Mouse (Mus musculus) C2C12 (cell line): Measurements from ENCODE around the gene Vmn1r220. TPM values are rescaled to one million over a fixed set of nuclear protein-coding genes. Genes with fewer than 3 reads are reported as not detected.
"Not testable (repeated sequence)": the region's sequence is repeated elsewhere in the genome, so short reads cannot be mapped to it uniquely, and the experiment has no call there.

ENCODE experiments used
- H3K27me3 ChIP-seq: one replicate; pipeline ENCODE4 v1.6.1; 2011; ENCODE audit not compliant: control insufficient read depth, insufficient read depth, insufficient read length
- H3K36me3 ChIP-seq: one replicate; pipeline ENCODE4 v1.6.1; 2011; ENCODE audit not compliant: control insufficient read depth, insufficient read depth
- H3K4me3 ChIP-seq: one replicate; pipeline ENCODE4 v1.5.1; 2011; ENCODE audit warnings: mild to moderate bottlenecking, control low read depth; ENCODE audit not compliant: poor library complexity, insufficient read depth, severe bottlenecking
- H3K79me2 ChIP-seq: one replicate; pipeline ENCODE4 v1.6.1; 2011; ENCODE audit not compliant: control insufficient read depth, insufficient read depth
- H3K79me3 ChIP-seq: one replicate; pipeline ENCODE4 v1.6.1; 2011; ENCODE audit warnings: low read depth, control low read depth
- H3ac ChIP-seq: one replicate; pipeline ENCODE3; 2011; ENCODE audit warnings: low read depth; ENCODE audit not compliant: control insufficient read depth, insufficient read length
- CEBPB ChIP-seq: IDR thresholded peaks from one replicate; pipeline ENCODE4 v1.6.1; 2011; ENCODE audit warnings: low read depth, mild to moderate bottlenecking, control low read depth, moderate library complexity
- CTCF ChIP-seq: IDR thresholded peaks from one replicate; pipeline ENCODE4 v1.5.1; 2011; ENCODE audit not compliant: control insufficient read depth, insufficient read depth, insufficient read length
- FOSL1 ChIP-seq: IDR thresholded peaks from one replicate; pipeline ENCODE4 v1.8.0; 2011; ENCODE audit warnings: mild to moderate bottlenecking, low read length; ENCODE audit not compliant: poor library complexity, insufficient read depth, severe bottlenecking
- MAX ChIP-seq: IDR thresholded peaks from one replicate; pipeline ENCODE4 v1.6.1; 2011; ENCODE audit warnings: mild to moderate bottlenecking, control low read depth
- MYOD1 ChIP-seq: IDR thresholded peaks from one replicate; pipeline ENCODE4 v1.6.1; 2011; ENCODE audit warnings: low read depth; ENCODE audit not compliant: control insufficient read depth, insufficient read length
- MYOG ChIP-seq: IDR thresholded peaks from one replicate; pipeline ENCODE4 v1.6.1; 2011; ENCODE audit not compliant: control insufficient read depth, insufficient read length; ENCODE audit errors: extremely low read depth
- USF1 ChIP-seq: IDR thresholded peaks from one replicate; pipeline ENCODE4 v1.6.1; 2011; ENCODE audit warnings: low read depth, mild to moderate bottlenecking, control low read depth, moderate library complexity
- long read RNA-seq, 2 experiments: library from polyadenylated mRNA; unstranded; transcript quantifications; one replicate each; pipeline ENCODE4 v2.0.0; 2019 to 2020
- polyA plus RNA-seq: library from polyadenylated mRNA; unstranded; fragments of >200 nt; fragmentation: generic; extraction: Trizol; gene quantifications from one replicate; pipeline ENCODE4 v1.2.1, GENCODE M21; 2012; ENCODE audit warnings: missing spikeins

Vmn1r220 gene
- not detected for polyA plus RNA-seq
- long read RNA-seq, experiment 1, result 0 reads
- long read RNA-seq, experiment 2, result 0 reads

DNA sequence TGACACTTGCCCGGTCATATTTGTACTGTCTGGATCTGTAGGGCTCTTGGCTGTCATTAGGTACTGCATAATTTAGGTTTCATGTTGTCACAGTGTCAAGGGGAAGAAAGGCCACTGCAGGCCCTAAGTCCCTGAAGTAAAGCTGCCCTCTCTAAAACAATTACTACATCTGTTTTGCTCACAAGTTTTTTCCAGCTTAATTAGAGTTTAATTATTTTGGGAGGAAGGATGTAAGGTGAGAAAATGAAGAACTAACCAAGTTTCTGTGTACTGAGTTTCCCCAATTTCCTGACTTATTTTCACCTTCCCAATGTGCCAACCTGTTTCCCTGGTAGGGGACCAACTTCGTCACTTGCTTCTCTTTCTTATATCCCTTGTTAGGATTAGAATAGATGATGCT lies at the start of gene Vmn1r220:
Vmn1r220 (minus strand) TSS at position 101 of the 400 bp plus-strand sequence.
- Histone ChIP-seq H3ac (no peak within 1 kb of the TSS), H3K4me3 (no peak within 1 kb of the TSS), H3K79me2 (no peaks in the 10 kb centered on the region), H3K27me3 (no peaks in the 10 kb centered on the region), H3K36me3 (no peaks in the 10 kb centered on the region), H3K79me3 (no peaks in the 10 kb centered on the region)
- no peak for TF ChIP-seq CEBPB
- no peak for TF ChIP-seq MYOG

DNA sequence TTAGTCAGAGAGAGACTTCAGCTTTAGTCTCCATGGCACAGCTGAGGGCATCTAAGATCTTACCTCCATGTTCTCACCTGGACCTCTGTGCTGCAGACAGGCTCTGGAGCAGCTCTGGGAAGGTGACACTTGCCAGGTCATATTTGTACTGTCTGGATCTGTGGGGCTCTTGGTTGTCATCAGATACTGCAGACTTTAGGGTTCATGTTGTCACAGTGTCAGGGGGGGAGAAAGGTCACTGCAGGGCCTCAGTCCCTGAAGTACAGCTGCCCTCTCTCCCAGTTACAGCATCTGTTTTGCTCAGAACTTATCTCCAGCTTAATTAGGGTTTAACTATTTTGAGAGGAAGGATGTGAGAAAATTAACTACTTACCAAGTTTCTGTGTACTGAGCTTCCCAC lies 48.1 kb upstream of the Vmn1r220 start, which contains the start of gene Vmn1r222:
Vmn1r222 (minus strand) TSS at position 101 of the 400 bp plus-strand sequence.
- H3K27me3 ChIP-seq, H3K36me3 ChIP-seq, H3K79me3 ChIP-seq, H3K4me3 ChIP-seq, H3ac ChIP-seq, H3K79me2 ChIP-seq: not testable (repeated sequence)

GRCm38 (mm10) chr13:23213827-23214226 lies 26.1 kb upstream of the Vmn1r220 start, which contains the start of gene Vmn1r221:
Gene Vmn1r221 (plus strand): TSS chr13:23214127.
- not testable (repeated sequence) for H3K27me3 ChIP-seq, H3K79me3 ChIP-seq, H3K4me3 ChIP-seq, H3K36me3 ChIP-seq, H3ac ChIP-seq, H3K79me2 ChIP-seq

DNA sequence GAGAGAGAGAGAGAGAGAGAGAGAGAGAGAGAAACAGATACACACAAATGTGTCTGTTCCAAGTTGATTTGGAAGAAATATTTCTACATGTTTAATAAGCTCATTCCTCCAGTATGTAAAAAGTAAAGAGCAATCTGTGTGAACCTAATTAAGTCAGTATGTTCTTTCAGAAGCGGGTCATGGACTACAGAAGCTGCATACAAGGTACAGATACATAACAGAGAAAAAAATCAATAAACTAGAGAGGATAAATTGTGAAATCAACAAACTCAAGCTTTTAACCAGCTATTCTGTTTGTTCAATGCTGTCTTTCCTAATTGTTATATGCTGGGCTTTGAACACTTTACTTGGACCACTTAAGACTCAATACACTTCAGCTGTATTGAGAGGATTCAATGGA lies 16.1 kb upstream of the Vmn1r220 start:
- not testable (repeated sequence) for H3K79me3 ChIP-seq, H3K27me3 ChIP-seq, H3K79me2 ChIP-seq, H3K36me3 ChIP-seq, H3ac ChIP-seq, H3K4me3 ChIP-seq

- H3K4me3 ChIP-seq, H3K36me3 ChIP-seq, H3K79me3 ChIP-seq: not testable (repeated sequence)
Observed at GRCm38 (mm10) chr13:23166471-23166870, 21.3 kb downstream of the Vmn1r220 start.

DNA sequence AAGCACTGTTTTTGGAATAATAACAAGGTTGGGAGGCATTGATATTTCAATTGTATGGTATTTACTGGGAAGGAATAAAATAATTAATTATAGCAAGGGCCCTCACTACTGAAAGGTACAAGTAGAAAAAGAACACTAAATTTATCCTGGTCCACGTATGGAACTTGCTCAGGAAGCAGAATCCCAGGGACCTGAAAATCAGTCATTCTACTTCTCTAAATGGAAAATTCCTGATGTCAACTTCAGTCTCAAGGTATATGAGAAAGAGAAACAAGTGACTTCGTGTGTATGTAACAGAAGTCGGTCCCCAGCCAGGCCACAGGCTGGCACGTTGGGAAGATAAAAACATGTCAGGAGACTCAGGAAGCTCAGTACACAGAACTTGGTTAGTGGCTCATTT lies 28.8 kb downstream of the Vmn1r220 start, which contains the start of gene Vmn1r219:
Vmn1r219 (plus strand) TSS at position 301 of the 400 bp plus-strand sequence.
- Histone ChIP-seq H3ac (no peak within 1 kb of the TSS), H3K27me3 (no peaks in the 10 kb centered on the region), H3K36me3 (no peaks in the 10 kb centered on the region), H3K79me2 (no peaks in the 10 kb centered on the region), H3K79me3 (no peaks in the 10 kb centered on the region), H3K4me3 (no peak within 1 kb of the TSS)
- TF ChIP-seq FOSL1 (no peak), MYOD1 (no peak), MYOG (no peak), CEBPB (no peak), CTCF (no peak), USF1 (no peak), MAX (no peak)

More at GRCm38 (mm10) chr13:23166471-23166870, 21.3 kb downstream of the Vmn1r220 start:
- not testable (repeated sequence) for H3K79me2 ChIP-seq, H3K27me3 ChIP-seq, H3ac ChIP-seq

- Histone ChIP-seq H3ac (no peak overlapping the region), H3K4me3 (no peak overlapping the region), H3K36me3 (no peaks in the 10 kb centered on the region), H3K79me2 (no peaks in the 10 kb centered on the region), H3K27me3 (no peaks in the 10 kb centered on the region), H3K79me3 (no peaks in the 10 kb centered on the region)
- TF ChIP-seq MAX, result no peak
- no peak for TF ChIP-seq MYOD1
- no peak for TF ChIP-seq CEBPB
- no peak for TF ChIP-seq MYOG
- no peak for TF ChIP-seq FOSL1
- TF ChIP-seq USF1, result no peak
- TF ChIP-seq CTCF, result no peak
Observed at GRCm38 (mm10) chr13:23157848-23158247, 29.9 kb downstream of the Vmn1r220 start.
